Mouse (Mus musculus) kidney, embryonic 15.5 days (tissue): ENCODE results near the gene Gls. TPM values are rescaled to one million over a fixed set of nuclear protein-coding genes. Genes with fewer than 3 reads are reported as not detected.
A peak's percentile ranks its signal among the peaks of the same experiment; 100 is the strongest.

ENCODE experiments used
- ATAC-seq: fragments of 200-750 bp; cut with Nextera tagmentation; replicated peaks from 2 replicates; pipeline ENCODE4 v1.8.0; 2017; ENCODE audit warnings: moderate TSS enrichment; ENCODE audit not compliant: low FRiP score
- H3K27ac ChIP-seq: fragments of 300-500 bp; sonication (generic); 2 replicates; pipeline ENCODE4 v1.5.1; 2015; ENCODE audit warnings: mild to moderate bottlenecking, inconsistent platforms
- H3K27me3 ChIP-seq: fragments of 300-500 bp; sonication (generic); 2 replicates; pipeline ENCODE4 v1.6.1; 2015; ENCODE audit warnings: inconsistent platforms
- H3K36me3 ChIP-seq: fragments of 300-500 bp; sonication (generic); 2 replicates; pipeline ENCODE4 v1.6.1; 2015; ENCODE audit warnings: inconsistent platforms
- H3K4me1 ChIP-seq: fragments of 300-500 bp; sonication (generic); 2 replicates; pipeline ENCODE4 v1.6.1; 2015; ENCODE audit warnings: inconsistent platforms
- H3K4me2 ChIP-seq: fragments of 300-500 bp; sonication (generic); 2 replicates; pipeline ENCODE4 v1.6.1; 2015; ENCODE audit warnings: moderate library complexity, mild to moderate bottlenecking, inconsistent platforms
- H3K4me3 ChIP-seq: fragments of 300-500 bp; sonication (generic); replicated peaks from 2 replicates; pipeline ENCODE4 v1.5.1; 2015; ENCODE audit warnings: mild to moderate bottlenecking, inconsistent platforms
- H3K9ac ChIP-seq: fragments of 300-500 bp; sonication (generic); 2 replicates; pipeline ENCODE4 v1.6.1; 2015; ENCODE audit warnings: mild to moderate bottlenecking, inconsistent platforms
- H3K9me3 ChIP-seq: fragments of 300-500 bp; sonication (generic); replicated peaks from 2 replicates; pipeline ENCODE4 v1.6.1; 2016; ENCODE audit warnings: inconsistent platforms
- WGBS: fragments of 180-500 bp; shearing (Covaris S2); methylation state at CpG from one replicate; pipeline ENCODE4 v1.1.7; 2015; ENCODE audit warnings: mixed read lengths; 5-methylcytosine and 5-hydroxymethylcytosine counted together
- polyA plus RNA-seq: library from polyadenylated mRNA; unstranded; fragments of >200 nt; fragmentation: Nextera tagmentation; extraction: Ambion mirVana; gene quantifications from 2 replicates; pipeline ENCODE4 v1.2.1, GENCODE M21; 2015

Gls gene
- polyA plus RNA-seq, 1 experiment from 2014 or later, result 23.4 TPM

- H3K4me1 ChIP-seq, result peaks cover 3% of the 10 kb centered on the region; the same call in 1 of the 2 replicates
- ATAC-seq, result no peak
- no peak overlapping the region for H3K4me3 ChIP-seq
- no peak overlapping the region for H3K4me2 ChIP-seq
- no peak overlapping the region for H3K9ac ChIP-seq
- no peaks in the 10 kb centered on the region for H3K27me3 ChIP-seq
- H3K9me3 ChIP-seq, result no peaks in the 10 kb centered on the region
- no peak overlapping the region for H3K27ac ChIP-seq
- 75% methylated on average over 7 of the region's 7 CpGs for WGBS
- H3K36me3 ChIP-seq, result no peaks in the 10 kb centered on the region
These were observed 62.3 kb downstream of the Gls start for GRCm38 (mm10) chr1:52170747-52171146.

DNA sequence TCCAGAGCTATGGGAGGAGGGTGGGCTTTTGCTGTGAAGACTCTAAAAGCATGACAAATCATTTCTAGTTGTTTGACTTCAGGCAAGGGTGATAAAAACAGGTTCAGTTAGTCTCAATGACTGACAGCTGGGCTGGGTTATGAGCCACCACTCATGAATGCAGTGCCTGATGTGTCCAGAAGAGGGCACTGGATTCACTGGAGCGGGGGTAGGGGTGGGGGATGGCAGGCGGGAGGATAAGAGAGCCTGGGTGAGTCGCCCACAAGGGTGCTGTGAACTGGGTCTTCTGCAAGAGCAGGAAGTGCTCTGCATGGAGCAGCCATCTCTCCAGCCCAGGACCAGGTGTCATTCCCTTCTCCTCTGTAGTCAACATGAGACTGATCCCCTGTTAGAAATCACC is 63.0 kb downstream of the Gls start:
- Histone ChIP-seq H3K9me3 (no peaks in the 10 kb centered on the region), H3K4me1 (peaks cover 3% of the 10 kb centered on the region; the same call in 1 of the 2 replicates), H3K27me3 (no peaks in the 10 kb centered on the region), H3K4me3 (no peak overlapping the region), H3K27ac (no peak overlapping the region), H3K9ac (no peak overlapping the region), H3K4me2 (no peak overlapping the region), H3K36me3 (no peaks in the 10 kb centered on the region)
- WGBS, result 16% methylated on average over 3 of the region's 3 CpGs
- ATAC-seq, result no peak

GRCm38 (mm10) chr1:52166652-52167220 is 66.3 kb downstream of the Gls start:
- peak overlapping the region; percentile 34; the same call in 1 of the 2 replicates for H3K27ac ChIP-seq
- WGBS, result 50% methylated on average over 14 of the region's 14 CpGs

GRCm38 (mm10) chr1:52163707-52164457 is 69.2 kb downstream of the Gls start:
- WGBS, result 91% methylated on average over 5 of the region's 5 CpGs
- ATAC-seq, result no peak

More at GRCm38 (mm10) chr1:52166652-52167220, 66.3 kb downstream of the Gls start:
- no peak overlapping the region for H3K4me3 ChIP-seq
- peaks cover 3% of the 10 kb centered on the region; the same call in 1 of the 2 replicates for H3K4me1 ChIP-seq
- no peaks in the 10 kb centered on the region for H3K27me3 ChIP-seq
- H3K4me2 ChIP-seq, result 0 out of 2 replicates have a peak overlapping the region, but pooled peaks have one; percentile 17
- H3K9ac ChIP-seq, result no peak overlapping the region
- H3K9me3 ChIP-seq, result no peaks in the 10 kb centered on the region
- ATAC-seq, result peak; percentile 69
- H3K36me3 ChIP-seq, result no peaks in the 10 kb centered on the region

GRCm38 (mm10) chr1:52161151-52161550 is 71.9 kb downstream of the Gls start:
- Histone ChIP-seq H3K9ac (no peak overlapping the region), H3K27ac (no peak overlapping the region), H3K4me2 (no peak overlapping the region), H3K36me3 (peaks cover 17% of the 10 kb centered on the region; the same call in 1 of the 2 replicates), H3K4me3 (no peak overlapping the region), H3K9me3 (no peaks in the 10 kb centered on the region), H3K4me1 (peaks cover 10% of the 10 kb centered on the region), H3K27me3 (no peaks in the 10 kb centered on the region)
- WGBS, result 91% methylated on average over 8 of the region's 8 CpGs
- no peak for ATAC-seq

More at GRCm38 (mm10) chr1:52163707-52164457, 69.2 kb downstream of the Gls start:
- no peak overlapping the region for H3K4me2 ChIP-seq
- no peak overlapping the region for H3K9ac ChIP-seq
- H3K27me3 ChIP-seq, result no peaks in the 10 kb centered on the region
- peaks cover 5% of the 10 kb centered on the region for H3K4me1 ChIP-seq
- H3K9me3 ChIP-seq, result no peaks in the 10 kb centered on the region
- H3K4me3 ChIP-seq, result no peak overlapping the region
- peaks cover 3% of the 10 kb centered on the region; the same call in 1 of the 2 replicates for H3K36me3 ChIP-seq
- H3K27ac ChIP-seq, result no peak overlapping the region

DNA sequence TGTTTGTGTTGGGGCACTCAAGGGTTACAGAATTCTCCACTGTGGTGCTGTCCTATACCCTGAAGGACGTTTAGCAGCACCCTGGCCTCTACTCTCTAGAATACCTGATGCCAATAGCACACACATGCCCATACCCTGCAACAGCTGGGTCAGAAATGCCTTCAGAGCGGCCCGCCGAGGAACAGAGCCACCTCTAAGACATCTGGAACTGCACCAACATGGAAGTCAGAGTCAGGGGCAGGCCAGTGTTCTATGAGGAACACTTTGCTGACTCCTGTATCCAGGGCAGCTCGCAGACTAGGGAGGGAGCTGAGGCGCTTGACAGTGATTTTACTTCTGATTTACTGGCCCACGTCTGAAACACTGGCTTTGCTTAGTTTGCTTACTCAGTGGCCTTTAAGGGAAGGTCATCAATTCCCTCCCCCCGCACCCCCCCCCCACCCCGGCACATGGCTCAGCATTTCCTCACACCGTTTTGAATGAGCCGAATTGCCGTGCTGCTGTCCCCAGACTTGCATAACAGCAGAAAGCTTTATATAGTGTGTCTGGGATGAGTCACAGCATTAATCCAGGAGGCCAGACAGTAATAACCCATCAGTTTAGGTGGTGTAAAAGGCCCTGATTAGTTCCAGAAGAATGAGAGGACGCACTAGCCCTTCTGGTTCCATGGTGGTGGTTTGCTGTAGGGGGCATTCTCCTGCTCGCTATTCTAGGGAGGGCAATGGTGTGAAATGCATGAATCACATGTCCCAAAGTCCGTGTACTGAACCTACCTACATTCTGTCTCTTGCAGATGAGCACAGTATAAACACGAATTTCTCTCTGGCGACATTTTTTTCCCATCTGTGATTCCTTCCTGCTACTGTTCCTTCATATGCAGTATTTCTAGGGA is 74.3 kb downstream of the Gls start:
- WGBS, result 42% methylated on average over 17 of the region's 17 CpGs
- Histone ChIP-seq H3K4me3 (no peak overlapping the region), H3K27ac (0 out of 2 replicates have a peak overlapping the region, but pooled peaks have one; percentile 27), H3K4me2 (no peak overlapping the region), H3K9ac (no peak overlapping the region), H3K36me3 (peaks cover 17% of the 10 kb centered on the region; the same call in 1 of the 2 replicates), H3K27me3 (no peaks in the 10 kb centered on the region), H3K4me1 (peaks cover 21% of the 10 kb centered on the region), H3K9me3 (no peaks in the 10 kb centered on the region)
- no peak; the same call in 1 of the 2 replicates for ATAC-seq

- Histone ChIP-seq H3K4me1 (peaks cover 23% of the 10 kb centered on the region), H3K9me3 (no peaks in the 10 kb centered on the region), H3K27ac (no peak overlapping the region), H3K36me3 (peaks cover 17% of the 10 kb centered on the region; the same call in 1 of the 2 replicates), H3K4me2 (no peak overlapping the region), H3K9ac (no peak overlapping the region), H3K27me3 (no peaks in the 10 kb centered on the region), H3K4me3 (no peak overlapping the region)
- 89% methylated on average over 2 of the region's 2 CpGs for WGBS
- ATAC-seq, result no peak
These were observed 75.0 kb downstream of the Gls start for GRCm38 (mm10) chr1:52158040-52158439.

- Histone ChIP-seq H3K4me3 (no peak overlapping the region), H3K4me1 (peaks cover 26% of the 10 kb centered on the region), H3K36me3 (peaks cover 17% of the 10 kb centered on the region; the same call in 1 of the 2 replicates), H3K4me2 (no peak overlapping the region), H3K9me3 (no peaks in the 10 kb centered on the region), H3K9ac (no peak overlapping the region), H3K27me3 (no peaks in the 10 kb centered on the region), H3K27ac (no peak overlapping the region)
- 72% methylated on average over 10 of the region's 10 CpGs for WGBS
- ATAC-seq, result no peak
These were observed 76.7 kb downstream of the Gls start for GRCm38 (mm10) chr1:52156351-52156750.

GRCm38 (mm10) chr1:52154890-52155289 is 78.1 kb downstream of the Gls start:
- H3K4me3 ChIP-seq, result no peak overlapping the region
- H3K36me3 ChIP-seq, result peaks cover 14% of the 10 kb centered on the region; the same call in 1 of the 2 replicates
- H3K9ac ChIP-seq, result no peak overlapping the region
- peak overlapping the region; percentile 41 for H3K27ac ChIP-seq
- no peaks in the 10 kb centered on the region for H3K9me3 ChIP-seq
- 51% methylated on average over 8 of the region's 8 CpGs for WGBS
- H3K4me1 ChIP-seq, result peaks cover 40% of the 10 kb centered on the region
- peak; percentile 83 for ATAC-seq
- no peaks in the 10 kb centered on the region for H3K27me3 ChIP-seq
- H3K4me2 ChIP-seq, result no peak overlapping the region

GRCm38 (mm10) chr1:52152936-52153335 is 80.1 kb downstream of the Gls start:
- Histone ChIP-seq H3K27me3 (no peaks in the 10 kb centered on the region), H3K9ac (no peak overlapping the region), H3K4me2 (no peak overlapping the region), H3K4me3 (no peak overlapping the region), H3K36me3 (peaks cover 14% of the 10 kb centered on the region; the same call in 1 of the 2 replicates), H3K9me3 (no peaks in the 10 kb centered on the region), H3K4me1 (peaks cover 38% of the 10 kb centered on the region), H3K27ac (no peak overlapping the region)
- no peak for ATAC-seq
- WGBS, result 53% methylated on average over 3 of the region's 3 CpGs

- Histone ChIP-seq H3K27me3 (no peaks in the 10 kb centered on the region), H3K4me3 (no peak overlapping the region), H3K4me2 (no peak overlapping the region), H3K36me3 (peaks cover 9% of the 10 kb centered on the region; the same call in 1 of the 2 replicates), H3K9ac (no peak overlapping the region), H3K27ac (no peak overlapping the region), H3K9me3 (no peaks in the 10 kb centered on the region), H3K4me1 (peaks cover 38% of the 10 kb centered on the region)
- 37% methylated on average over 13 of the region's 13 CpGs for WGBS
- no peak for ATAC-seq
These were observed 80.7 kb downstream of the Gls start for GRCm38 (mm10) chr1:52152369-52152768.
